Mouse (Mus musculus) ES-CJ7 (cell line): ENCODE measurements around the gene Hoxc11.
A peak's percentile ranks its signal among the peaks of the same experiment; 100 is the strongest.

Source experiments
- DNase-seq: peaks from one replicate; pipeline ENCODE4 v3.0.0; 2011; ENCODE audit warnings: low read depth, low spot score

The Hoxc11 gene

DNA sequence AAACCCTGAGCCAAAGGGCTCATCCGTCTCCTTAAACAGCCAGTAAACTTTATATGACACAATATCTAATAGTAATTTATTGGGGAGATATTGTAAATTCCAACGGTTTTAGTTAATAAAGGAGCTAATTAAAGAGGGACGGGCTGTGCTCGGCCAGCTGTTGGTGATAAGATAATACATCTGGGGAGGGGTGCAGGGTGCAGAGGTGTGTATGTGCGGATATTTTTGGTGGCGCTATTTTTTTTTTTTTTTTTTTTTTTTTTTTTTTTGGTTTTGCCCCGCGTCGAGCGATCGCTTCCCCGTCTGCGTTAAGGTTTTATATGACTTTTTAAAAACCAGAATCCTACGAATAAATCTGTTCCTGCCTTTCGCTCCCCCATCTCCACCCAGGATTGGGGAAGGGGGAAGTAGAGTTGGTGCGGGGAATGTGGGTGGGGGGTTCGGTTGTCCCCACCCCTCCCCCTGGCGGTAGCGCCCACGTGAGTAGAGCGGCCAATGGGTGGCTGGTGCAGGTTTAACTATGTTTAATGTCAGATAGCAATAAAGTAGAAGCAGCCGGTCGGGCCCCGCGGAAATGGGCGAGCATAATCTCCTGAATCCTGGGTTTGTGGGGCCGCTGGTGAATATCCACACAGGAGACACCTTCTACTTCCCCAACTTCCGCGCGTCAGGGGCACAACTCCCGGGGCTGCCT lies 17.8 kb upstream of the Hoxc11 start, which contains the start of gene Hoxc12:
Gene Hoxc12 (plus strand): TSS at position 479 of the 694 bp plus-strand sequence.
- DNase-seq, result peak; percentile 71

DNA sequence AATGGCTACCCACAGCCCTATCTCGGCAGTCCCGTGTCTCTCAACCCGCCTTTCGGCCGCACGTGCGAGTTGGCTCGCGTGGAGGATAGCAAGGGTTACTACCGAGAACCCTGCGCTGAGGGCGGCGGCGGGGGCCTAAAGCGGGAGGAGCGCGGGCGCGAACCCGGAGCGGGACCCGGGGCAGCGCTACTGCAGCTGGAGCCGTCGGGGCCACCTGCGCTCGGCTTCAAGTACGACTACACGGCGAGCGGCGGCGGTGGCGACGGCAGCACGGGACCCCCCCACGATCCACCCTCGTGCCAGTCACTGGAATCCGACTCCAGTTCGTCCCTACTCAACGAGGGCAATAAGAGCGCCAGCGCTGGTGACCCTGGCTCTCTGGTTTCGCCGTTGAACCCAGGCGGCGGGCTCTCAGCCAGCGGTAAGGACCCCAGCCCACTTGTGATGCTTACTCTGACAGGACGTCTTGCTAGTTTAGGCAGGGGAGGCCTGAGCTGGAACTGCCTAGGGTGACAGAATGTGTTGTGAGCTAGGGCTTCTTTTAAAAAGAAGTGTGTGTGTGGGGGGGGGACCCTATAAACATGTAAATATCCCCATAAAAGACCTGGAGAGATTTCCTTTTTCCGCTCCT lies 17.1 kb upstream of the Hoxc11 start:
- DNase-seq, result peak; percentile 42

DNA sequence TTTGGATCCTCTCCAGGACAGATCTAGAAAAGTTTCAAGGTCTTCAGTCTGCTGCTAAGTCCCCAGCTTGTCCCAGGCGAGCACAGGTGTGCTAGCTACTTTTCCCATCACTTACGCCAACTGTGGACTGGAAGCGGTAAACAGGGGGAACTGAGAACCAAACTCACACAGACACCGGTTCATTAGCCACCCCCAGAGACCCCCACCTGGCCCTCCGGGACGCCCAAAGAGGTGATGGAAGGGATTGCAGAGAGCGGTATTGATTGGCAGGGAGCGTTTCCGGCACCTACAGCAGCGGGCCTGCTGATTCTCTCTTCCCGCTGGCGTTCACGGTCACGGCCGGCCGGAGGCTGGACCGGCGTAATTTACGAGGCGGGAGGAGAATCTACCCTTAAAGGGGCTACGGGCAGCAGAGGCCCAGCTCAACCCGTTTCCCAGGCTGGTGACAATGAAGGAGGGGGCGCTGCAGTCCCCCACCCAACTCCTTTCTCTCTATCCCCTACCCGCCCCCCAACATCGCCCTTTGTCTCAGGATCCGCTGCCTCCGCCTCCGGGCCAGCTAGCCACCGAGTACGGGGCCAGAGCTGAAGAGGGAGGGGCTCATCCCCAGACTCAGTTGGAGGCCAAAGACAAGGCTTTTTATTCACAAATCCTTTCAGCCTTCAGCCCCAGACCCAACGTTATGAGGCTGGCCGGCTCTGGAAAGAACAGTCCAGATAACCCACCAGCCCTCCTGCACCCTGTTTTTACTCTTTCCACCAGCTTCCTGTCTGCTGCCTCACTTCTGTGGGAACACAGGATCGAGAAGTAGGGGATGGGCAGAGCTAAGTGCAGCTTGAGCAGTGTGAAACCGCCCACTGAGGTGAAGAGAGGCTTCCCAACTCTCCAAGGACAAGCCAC lies 14.7 kb upstream of the Hoxc11 start:
- DNase-seq, result peak; percentile 73

DNA sequence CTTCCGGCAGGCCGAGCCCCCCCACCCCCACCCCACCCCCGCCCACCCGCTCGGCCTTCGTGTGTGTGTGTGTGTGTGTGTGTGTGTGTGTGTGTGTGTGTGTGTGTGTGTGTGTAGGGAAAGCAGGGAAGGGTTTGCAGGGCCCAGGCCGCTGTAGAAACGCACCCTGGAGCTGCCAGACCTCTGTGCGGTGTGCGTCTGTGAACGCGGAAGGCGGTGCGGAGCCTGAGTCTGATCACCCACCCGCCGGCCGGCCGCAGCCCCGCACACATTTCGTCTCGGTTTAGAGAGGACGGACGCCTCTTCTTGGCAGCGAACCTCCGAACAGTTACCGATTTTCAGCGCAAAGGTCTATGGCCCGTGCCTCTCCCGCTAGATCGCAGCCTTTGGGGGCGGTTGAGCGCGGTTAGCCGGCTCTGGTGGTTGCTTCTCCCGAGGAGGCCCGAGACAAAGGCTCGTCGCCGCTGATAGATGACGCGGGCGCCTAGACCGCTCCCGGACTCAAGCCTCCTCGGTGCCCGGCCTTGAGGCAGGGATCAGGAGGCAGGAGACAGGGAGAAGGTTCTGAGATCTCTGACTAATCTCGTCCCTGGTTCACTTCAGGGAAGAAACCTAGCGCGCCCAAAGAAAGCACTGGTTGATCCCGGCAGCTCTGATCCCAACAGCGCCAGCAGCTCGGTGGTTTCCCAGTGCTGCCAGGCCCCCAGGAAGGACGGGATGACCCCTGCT lies 11.3 kb upstream of the Hoxc11 start:
- peak; percentile 54 for DNase-seq

DNA sequence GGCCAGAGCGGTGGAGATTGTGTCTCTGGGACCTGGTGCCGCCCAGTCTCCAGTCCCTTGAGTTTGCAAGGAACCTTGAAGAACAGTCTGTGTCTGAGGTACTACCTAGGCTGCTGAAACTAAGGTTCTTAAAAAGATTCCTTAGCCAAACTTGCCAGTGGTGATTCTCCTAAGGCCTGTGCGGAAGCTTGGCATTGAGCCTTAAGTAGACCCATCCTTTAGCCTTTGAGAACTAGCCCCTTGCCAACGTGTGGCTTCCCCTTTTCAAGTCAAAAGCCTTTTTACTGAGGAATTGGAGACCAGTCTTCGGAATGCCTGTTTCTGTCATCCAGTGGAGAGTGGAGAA lies 10.8 kb upstream of the Hoxc11 start:
- no peak for DNase-seq

DNA sequence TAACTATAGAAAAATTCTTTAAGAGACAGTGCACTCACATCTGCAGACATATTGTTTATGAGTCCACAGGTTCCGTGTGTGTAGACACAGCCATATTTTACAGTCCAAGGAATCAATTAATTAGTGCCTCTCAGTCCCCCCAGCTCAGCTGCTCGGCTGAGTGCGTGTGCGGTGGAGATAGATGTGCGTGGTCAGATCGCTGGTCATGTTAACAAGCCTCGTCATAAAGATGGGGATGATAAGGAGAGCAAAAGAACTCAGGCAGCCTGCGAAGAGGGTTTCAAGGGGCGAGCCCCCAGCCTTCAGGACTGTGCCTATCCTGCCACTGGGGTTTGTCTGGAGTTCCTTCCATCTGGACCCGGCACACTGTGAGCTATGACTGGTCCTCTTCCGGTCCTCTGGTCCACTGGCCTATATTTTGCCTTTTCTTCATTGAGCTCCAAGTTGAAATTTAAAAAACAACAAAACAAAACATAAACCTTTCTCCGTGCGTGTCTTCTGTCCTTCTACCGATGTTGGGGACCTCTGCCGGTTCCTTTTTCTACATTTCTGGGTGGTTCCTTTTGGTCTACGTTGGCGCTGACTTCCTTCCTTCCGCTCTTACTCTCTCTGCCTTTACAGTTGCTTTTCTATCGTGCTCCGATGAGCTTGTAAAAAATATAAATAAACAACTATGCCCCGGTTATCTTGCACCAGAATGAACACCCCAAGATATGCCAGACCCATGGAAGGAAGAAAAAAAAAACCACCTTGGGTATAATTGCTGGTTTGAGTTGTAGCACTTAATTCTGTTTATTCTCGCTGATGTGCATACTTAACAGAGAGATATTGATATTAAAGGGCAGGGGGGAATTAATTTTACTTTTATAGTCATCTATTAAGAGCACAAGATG lies 8.8 kb upstream of the Hoxc11 start:
- no peak for DNase-seq

DNA sequence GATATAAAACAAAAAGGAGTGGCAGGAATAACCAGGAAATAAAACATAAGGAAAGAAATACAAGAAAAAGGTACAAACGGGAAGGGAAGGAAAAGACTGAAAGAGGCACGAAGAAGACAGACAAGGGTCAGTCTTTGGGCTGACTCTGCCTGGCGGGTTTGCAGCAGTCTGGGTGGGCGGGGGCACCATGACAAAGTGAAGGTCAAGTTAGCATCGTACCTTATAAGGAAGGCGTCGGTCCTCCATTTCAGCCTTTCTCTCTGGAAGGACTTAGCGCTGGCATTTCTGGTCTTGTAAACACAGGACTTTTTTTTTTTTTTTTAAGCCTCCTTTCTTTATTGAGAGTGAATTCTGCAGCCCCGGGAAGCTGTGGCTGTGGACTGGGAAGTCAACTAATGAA lies 7.0 kb upstream of the Hoxc11 start:
- DNase-seq, result peak; percentile 72

DNA sequence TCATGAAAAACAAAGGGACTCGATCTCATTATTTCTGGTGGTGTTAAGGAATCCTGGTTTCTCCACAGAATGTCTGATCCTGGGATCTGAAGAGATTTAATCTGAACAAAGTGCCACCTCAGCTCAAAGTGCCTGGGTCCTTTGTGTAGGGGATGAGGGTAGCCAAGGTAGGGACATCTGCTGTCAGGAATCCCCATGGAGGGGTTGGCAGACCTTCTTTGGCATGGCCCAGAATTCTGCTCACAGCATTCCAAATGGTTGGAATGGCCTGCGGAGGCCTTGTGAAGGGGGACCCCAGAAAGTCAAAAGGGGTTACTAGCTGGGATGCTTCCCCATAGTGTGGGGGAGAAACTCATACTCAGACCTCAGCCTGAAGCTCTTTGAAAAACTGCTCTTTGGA lies 5.4 kb upstream of the Hoxc11 start:
- DNase-seq, result no peak

DNA sequence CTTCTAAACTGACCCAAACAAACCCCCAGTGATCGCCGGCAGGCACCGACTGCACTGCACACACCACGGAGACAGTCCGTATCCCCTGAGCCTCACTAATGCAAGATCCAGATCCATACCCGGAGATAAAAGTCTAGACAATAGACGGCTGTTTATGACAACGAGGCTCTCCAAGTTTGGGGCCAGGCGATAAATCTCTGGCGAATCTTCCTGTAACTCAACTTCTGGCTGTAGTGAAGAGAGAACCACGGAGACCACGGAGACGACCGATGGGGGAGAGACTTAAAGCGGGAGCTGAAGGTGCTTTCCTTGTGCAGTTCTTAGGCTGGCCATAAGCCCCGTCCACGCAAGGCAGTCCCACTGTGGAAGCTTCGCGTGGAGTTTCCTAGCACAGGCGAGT lies 4.5 kb upstream of the Hoxc11 start:
- no peak for DNase-seq

DNA sequence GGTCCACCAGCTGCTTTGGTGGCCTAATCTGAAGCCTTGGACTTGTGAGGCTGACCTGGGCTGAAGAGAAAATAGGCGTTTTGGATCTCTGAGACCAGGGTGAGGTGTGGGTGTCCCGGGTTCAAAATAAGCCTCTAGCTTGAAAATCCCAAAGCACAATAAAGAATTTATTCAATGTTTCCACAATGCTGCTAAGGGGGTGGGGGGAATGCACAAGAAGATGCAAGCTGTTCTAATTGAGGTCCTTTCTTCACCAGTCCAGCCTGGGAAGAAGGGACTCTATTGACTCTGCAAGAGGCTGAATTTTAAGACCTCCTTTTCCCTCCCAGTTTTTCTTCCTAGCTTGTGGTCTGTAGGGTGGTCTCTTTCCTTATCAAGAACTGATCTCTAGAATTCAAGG lies 3.4 kb upstream of the Hoxc11 start:
- DNase-seq, result no peak

DNA sequence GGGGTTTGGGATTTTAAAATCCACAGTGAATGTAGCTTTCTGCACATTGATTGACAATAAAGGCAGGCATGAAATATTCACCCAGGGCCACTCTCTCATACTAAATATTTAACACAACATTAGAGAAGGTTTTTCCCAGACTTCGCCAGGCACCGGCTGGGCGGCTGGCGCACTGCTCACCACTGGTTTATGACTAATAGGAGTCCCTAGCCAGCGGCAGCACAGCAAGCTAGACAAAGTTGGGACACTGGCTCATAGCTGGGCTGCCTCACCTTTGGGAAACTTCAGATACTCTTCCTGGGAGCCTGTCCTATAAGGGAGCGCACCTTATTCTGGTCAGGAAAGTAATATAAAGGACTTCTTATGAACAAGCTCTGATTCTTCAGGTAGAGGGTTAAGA lies 666 bp upstream of the Hoxc11 start:
- DNase-seq, result no peak

DNA sequence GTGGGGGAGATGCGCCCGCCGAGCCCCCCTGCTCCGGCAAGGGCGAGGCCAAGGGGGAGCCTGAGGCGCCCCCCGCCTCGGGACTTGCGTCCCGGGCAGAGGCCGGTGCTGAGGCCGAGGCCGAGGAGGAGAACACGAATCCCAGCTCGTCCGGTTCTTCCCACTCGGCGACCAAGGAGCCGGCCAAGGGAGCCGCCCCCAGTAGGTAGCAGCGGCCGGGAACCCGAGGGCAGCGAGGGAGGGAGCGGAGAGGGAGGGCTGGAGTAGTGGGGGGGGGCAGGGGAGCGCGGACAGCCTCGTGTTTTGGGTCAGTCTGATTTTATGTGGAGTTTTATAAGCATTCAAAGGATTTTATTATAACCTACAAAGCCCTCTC lies 768 bp downstream of the Hoxc11 start:
- DNase-seq, result peak; percentile 76

DNA sequence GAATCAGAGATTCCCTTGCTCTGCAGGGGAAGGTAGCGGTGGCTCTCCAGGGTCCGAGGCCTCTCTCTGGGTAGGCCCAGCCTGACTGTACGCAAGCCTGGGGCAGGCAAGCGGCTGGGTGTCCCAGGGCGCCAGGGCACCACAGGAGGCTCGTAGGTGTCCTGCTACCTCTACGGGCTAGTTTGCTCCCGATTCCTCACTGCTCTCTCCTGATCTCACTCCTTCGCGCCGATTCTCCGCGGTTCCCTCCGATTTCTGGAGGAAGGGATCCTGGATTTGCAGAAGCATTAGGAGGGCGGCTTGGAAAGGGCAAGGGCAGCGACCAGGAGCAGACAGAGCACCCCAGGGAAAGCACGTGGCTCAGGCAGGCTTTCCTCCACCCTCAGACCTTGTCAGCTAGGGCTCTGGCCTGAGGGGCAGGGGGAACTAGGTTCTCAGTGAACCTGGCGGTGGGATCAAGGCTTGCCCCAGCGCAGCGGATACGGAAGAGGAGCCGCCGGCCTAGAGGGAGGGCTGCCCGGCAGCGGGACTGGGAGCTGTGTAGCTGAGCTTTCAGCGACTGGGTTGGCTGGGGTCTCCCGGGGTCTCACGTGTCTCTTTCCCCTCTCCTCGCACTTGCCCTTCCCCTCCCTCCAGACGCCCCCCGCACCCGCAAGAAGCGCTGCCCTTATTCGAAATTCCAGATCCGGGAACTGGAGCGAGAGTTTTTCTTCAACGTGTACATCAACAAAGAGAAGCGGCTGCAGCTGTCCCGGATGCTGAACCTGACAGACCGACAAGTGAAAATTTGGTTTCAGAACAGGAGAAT lies 1.8 kb downstream of the Hoxc11 start:
- peak; percentile 86 for DNase-seq

DNA sequence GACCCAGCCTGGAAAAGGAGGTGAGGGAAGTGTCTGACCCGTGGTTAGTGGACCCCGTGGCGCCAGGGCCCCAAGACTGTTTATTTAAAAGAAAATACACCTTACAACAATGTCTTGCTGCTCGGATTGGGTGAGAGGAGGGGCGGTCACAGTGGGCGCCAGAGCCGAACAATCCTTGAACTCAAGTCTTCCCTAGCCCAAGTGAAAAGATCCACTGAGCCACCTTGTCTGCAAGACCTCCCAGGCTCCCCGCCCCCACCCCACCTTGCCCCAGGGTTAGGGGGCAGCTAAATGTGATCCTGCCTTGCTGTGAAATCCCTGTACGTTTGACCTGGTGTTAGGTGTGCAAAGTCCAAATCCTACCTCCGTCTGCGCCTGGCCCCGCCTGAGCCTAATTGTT lies 2.7 kb downstream of the Hoxc11 start:
- DNase-seq, result peak; percentile 75

DNA sequence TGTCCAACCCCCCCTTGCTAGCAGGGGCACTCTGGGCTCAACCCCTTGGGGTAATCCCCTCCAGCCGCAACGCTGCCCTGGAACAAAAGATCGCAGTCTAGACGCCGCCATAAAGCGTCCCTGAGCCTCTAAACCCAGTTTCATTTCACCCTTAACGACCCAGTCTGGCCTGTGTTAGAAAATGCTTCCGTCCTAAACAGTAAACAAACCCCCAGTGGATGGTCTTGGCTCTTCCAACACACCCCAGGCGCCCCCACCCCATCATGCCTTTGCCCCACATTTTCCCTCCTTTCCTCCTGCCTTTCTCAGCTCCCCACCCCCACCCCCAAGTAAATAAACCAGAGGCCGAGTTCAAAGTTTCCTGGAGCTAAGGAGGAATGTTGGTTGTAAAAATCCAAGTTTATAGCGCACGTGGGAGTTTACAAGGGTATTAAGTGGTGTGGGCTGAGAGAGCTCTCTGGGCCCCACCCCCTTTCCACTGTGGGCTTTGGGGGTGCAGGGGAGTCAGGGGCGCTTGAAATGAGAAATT lies 5.5 kb downstream of the Hoxc11 start:
- no peak for DNase-seq

DNA sequence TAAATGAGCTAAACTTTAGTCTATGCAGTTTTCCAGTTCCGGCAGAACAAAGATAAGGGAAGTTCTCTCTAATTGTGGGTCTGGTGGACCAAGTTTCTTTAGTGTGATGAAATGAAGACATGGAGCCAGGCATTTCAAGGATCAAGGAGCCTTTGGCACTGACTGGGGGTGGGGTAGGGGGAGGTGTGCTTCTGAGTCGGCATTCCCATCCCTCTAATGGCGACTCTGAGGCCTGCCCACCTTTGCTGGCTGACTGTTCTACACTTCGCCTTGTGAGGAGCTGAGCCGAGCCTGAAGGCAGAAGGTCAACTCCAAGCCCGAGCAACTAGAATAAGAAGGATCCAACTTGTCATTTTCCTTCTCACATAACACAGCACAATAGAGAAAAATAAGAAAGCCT lies 7.5 kb downstream of the Hoxc11 start:
- no peak for DNase-seq

DNA sequence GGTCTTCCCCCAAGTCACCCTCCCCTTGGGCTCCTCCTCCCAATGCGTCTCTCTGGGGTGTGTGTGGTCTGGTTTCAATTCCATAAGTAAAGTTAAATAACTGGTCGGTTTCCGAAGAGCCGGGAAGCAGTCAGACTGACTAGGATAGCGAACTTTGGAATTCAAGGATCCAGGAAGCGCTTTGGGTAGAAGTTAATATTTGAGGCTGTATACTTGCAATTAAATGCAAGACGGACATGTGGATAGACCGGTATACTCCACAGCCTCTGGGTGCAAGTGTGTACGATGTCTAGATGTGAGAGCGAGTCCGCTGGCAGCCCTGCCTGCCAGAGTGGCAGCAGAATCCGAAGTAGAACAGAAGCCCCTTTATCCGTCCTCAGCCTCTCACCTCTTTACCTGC lies 8.3 kb downstream of the Hoxc11 start:
- DNase-seq, result no peak

DNA sequence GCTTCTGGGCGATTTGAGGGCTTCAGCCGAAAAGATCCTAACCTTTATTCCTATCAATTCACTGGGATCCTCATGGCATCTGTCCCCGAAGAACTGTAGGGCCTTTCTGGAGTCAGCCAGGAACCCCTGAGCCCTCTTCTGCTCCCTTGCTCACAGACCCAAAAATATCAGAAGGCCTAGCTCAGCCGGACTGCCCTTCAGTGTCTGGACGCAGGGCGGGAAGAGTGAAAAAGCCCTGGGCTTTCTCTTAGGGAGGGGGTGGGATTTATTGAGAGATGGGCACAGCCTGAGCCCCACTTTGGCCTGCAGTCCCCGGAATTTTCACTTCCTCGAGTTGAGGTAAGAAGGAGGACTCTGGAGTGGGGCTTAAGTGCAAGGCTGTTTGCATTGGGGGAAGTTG lies 9.0 kb downstream of the Hoxc11 start:
- no peak for DNase-seq

DNA sequence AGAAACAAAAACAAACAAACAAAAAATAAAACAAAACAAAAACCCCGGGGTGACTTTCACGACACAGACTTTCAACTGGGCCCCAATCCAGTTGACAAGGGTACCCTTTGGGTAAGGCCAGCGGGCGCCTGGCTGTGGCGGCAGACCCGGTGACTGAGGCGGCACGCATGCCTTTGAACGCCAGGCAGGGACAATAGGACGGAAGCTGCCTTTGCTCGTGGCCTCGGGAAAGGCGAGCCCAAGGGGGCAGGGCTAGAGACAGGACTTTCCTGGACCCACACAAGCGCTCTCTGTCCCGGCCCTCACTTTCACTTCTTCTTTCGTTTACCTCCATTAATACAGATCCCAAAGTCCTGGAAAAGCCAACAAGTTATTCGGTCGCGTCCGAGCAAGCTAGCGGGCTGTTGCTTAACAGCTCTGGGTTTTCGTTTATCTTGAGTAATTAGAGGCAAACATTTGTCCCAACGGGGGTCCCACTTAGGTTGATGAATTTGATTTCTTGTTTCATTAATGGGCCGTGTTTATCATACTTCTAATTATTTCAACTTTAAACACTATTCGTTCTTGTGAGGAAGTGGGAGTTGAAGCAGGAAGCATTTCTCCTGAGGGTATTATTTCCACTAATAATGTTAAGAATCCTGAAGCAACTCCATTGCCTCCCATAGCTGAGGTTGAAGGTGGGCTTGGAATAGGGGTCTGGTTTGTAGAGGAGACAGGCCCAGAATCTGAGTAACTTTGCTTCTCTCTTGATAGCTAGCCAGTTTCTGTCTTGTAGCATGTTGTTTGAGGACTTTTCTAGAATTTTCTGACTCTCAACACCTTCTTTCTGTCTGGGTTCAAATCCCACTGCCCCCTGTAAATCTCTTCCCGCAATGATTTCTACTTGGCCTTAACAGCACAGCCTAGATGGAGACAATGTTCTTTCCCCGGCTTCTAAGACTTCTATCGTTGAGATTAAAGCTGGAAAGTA lies 9.7 kb downstream of the Hoxc11 start:
- DNase-seq, result no peak
